Mouse (Mus musculus) forebrain, embryonic 14.5 days (tissue): ENCODE data around the gene Racgap1. TPM values are rescaled to one million over a fixed set of nuclear protein-coding genes. Genes with fewer than 3 reads are reported as not detected.

ENCODE experiments used
- ATAC-seq: fragments of 200-750 bp; cut with Nextera tagmentation; 2 replicates; pipeline ENCODE4 v1.8.0; 2017; ENCODE audit warnings: mild to moderate bottlenecking, moderate library complexity
- DNase-seq: peaks from one replicate; pipeline ENCODE4 v3.0.0-alpha.2; 2015; ENCODE audit warnings: low spot score
- H3K27ac ChIP-seq: fragments of 300-500 bp; sonication (generic); 2 replicates; pipeline ENCODE4 v1.5.1; 2014; ENCODE audit warnings: low read depth, mild to moderate bottlenecking, control low read depth, low read length, moderate library complexity
- H3K27me3 ChIP-seq: fragments of 300-500 bp; sonication (generic); replicated peaks from 2 replicates; pipeline ENCODE4 v1.6.1; 2014; ENCODE audit warnings: low read length, control low read depth, mixed read lengths; ENCODE audit not compliant: control insufficient read depth, insufficient read depth
- H3K36me3 ChIP-seq: fragments of 300-500 bp; sonication (generic); 2 replicates; pipeline ENCODE4 v1.6.1; 2014; ENCODE audit warnings: low read length, control low read depth; ENCODE audit not compliant: control insufficient read depth, insufficient read depth
- H3K4me1 ChIP-seq: fragments of 300-500 bp; sonication (generic); 2 replicates; pipeline ENCODE4 v1.6.1; 2014; ENCODE audit warnings: antibody characterized with exemption, low read length, control low read depth; ENCODE audit not compliant: control insufficient read depth, insufficient read depth
- H3K4me2 ChIP-seq: fragments of 300-500 bp; sonication (generic); 2 replicates; pipeline ENCODE4 v1.6.1; 2014; ENCODE audit warnings: mild to moderate bottlenecking, control low read depth, low read length
- H3K4me3 ChIP-seq: fragments of 300-500 bp; sonication (generic); 2 replicates; pipeline ENCODE4 v1.5.1; 2014; ENCODE audit warnings: low read depth, low read length, control low read depth
- H3K9ac ChIP-seq: fragments of 300-500 bp; sonication (generic); 2 replicates; pipeline ENCODE4 v1.6.1; 2014; ENCODE audit warnings: mild to moderate bottlenecking, low read length, control low read depth, moderate library complexity
- H3K9me3 ChIP-seq: fragments of 300-500 bp; sonication (generic); replicated peaks from 2 replicates; pipeline ENCODE4 v1.6.1; 2016; ENCODE audit warnings: low read length, control low read depth, mixed read lengths; ENCODE audit not compliant: control insufficient read depth
- WGBS: fragments of 180-500 bp; shearing (Covaris S2); extraction: QIAGEN DNeasy Blood & Tissue Kit; methylation state at CpG from one replicate; pipeline ENCODE4 v1.1.7; 2014; 5-methylcytosine and 5-hydroxymethylcytosine counted together
- polyA plus RNA-seq: library from polyadenylated mRNA; unstranded; fragments of >200 nt; fragmentation: Nextera tagmentation; extraction: Ambion mirVana; gene quantifications from 2 replicates; pipeline ENCODE4 v1.2.1, GENCODE M21; 2014

Racgap1 gene
- polyA plus RNA-seq, 1 experiment from 2014 or later = 78.9 TPM

DNA sequence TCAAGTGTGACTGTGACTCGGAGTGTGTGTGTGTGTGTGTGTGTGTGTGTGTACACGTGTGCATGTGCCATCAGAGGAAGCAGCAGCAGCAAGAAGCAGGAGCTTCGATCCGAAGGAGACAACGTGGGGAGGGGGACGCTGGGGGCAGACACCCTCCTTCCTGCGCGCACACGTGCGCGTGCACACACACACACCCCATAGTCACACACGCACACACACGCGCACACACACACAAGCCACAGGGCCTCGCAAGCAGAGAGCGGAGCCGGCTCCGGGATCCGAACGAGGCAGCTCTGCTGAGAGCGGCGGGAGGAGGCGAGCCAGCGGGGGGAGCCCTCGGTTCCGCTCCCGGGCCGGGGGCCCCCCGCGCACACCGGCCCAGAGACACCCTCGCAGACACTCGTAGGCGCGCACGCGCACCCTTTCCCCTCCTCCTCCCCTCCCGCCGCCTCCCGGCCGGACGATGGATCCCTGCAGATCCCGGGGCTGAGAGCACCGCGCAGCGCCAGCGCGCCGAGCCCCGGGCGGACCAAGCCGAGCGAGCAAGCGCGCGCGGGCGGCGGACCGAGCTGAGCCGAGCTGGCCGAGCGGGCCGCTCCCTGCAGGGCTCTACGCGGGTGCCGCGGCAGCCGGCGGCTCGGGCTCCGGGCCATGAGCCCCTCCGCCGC, 18.8 kb upstream of the Racgap1 start, which contains the start of gene Asic1:
Gene Asic1, plus strand, starts transcription at position 215 of the 668 bp plus-strand sequence.
- H3K4me2 ChIP-seq = peak within 1 kb of the TSS; percentile 80
- under 1% methylated on average over 46 of the region's 74 CpGs for WGBS

DNA sequence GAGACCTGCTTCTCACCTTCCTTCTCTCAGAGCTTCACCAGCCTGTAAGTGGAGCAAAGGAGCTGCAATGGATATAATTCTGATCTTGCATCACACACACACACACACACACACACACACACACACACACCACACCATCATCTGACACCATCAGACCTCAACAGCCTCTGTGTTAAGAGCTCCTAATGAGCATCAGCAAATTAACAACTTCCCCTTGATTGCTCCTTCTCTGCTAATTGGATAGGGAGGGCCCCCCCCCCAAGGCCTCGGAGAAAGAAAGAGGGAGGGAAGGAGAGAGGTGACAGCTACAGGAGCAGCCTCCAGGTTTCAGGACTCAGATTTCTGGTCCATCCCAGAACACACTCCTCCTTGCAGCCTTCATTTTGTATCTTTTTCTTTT, 17.9 kb upstream of the Racgap1 start:
- Histone ChIP-seq H3K9me3 (no peaks in the 10 kb centered on the region), H3K36me3 (no peaks in the 10 kb centered on the region; the same call in 1 of the 2 replicates), H3K4me1 (peaks cover 22% of the 10 kb centered on the region; the same call in 1 of the 2 replicates), H3K4me3 (no peak overlapping the region), H3K27ac (no peak overlapping the region; the same call in 1 of the 2 replicates), H3K9ac (no peak overlapping the region), H3K4me2 (peak overlapping the region; percentile 4; the same call in 1 of the 2 replicates), H3K27me3 (no peaks in the 10 kb centered on the region; the same call in 1 of the 2 replicates)
- peak; percentile 74 for DNase-seq
- ATAC-seq = peak; percentile 11; the same call in 1 of the 2 replicates
- WGBS = 8% methylated on average over 1 of the region's 1 CpGs

More for the DNA sequence above, 18.8 kb upstream of the Racgap1 start, which contains the start of gene Asic1:
- Histone ChIP-seq H3K4me1 (peaks cover 18% of the 10 kb centered on the region; the same call in 1 of the 2 replicates), H3K36me3 (no peaks in the 10 kb centered on the region; the same call in 1 of the 2 replicates), H3K4me3 (peak within 1 kb of the TSS; percentile 77), H3K9ac (peak within 1 kb of the TSS; percentile 88), H3K27me3 (no peaks in the 10 kb centered on the region; the same call in 1 of the 2 replicates), H3K9me3 (no peaks in the 10 kb centered on the region), H3K27ac (peak within 1 kb of the TSS; percentile 86)
- ATAC-seq = peak; percentile 72
- DNase-seq = peak; percentile 75

DNA sequence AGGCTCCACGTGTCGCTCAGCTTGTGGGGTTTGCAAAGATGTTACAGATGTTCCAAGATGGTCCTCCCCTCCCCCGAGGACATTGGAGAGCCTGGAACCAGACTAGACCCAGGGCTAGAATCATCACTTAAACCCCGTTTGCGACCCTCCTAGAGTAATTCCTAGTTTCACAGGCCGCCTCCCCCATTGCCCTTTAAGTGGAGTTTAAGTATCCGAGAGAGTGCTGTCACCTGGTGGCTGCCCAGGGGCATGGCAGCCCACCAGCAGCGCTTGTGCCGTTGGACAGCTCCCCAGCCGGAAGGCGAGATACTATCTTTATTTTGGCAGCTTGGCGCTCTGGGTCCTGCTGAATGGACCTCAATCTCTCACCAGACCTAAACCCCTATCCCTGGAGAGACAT, 17.4 kb upstream of the Racgap1 start:
- Histone ChIP-seq H3K27ac (no peak overlapping the region), H3K4me3 (no peak overlapping the region)

DNA sequence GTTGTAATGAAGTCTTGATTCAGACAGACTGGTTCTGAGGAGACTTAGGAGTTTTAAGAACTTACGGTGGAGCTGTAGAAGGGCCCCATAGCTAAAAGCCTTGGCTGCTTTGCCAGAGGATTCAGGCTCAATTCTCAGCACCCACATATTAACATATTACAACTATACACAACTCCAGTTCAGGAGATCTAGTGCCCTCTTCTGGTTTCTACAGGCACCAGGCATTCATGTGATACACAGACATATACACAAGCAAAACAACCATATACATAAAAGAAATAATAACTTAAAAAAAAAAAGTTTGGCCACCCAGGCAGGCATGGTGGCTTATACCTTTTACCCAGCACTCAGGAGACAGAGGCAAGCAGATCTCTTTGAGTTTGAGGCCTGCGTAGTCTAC, 16.1 kb upstream of the Racgap1 start:
- Histone ChIP-seq H3K27me3 (no peaks in the 10 kb centered on the region; the same call in 1 of the 2 replicates), H3K36me3 (no peaks in the 10 kb centered on the region; the same call in 1 of the 2 replicates), H3K4me3 (no peak overlapping the region), H3K9me3 (no peaks in the 10 kb centered on the region), H3K27ac (no peak overlapping the region), H3K9ac (no peak overlapping the region), H3K4me2 (no peak overlapping the region), H3K4me1 (peaks cover 29% of the 10 kb centered on the region)
- WGBS = 98% methylated on average over 2 of the region's 2 CpGs
- ATAC-seq = no peak
- DNase-seq = no peak

More for the DNA sequence above, 17.4 kb upstream of the Racgap1 start:
- H3K9me3 ChIP-seq = no peaks in the 10 kb centered on the region
- no peak overlapping the region for H3K9ac ChIP-seq
- ATAC-seq (peak; percentile 8; the same call in 1 of the 2 replicates), DNase-seq (peak; percentile 88)
- WGBS = under 1% methylated on average over 12 of the region's 12 CpGs
- no peaks in the 10 kb centered on the region; the same call in 1 of the 2 replicates for H3K36me3 ChIP-seq
- peak overlapping the region; percentile 4; the same call in 1 of the 2 replicates for H3K4me2 ChIP-seq
- no peaks in the 10 kb centered on the region; the same call in 1 of the 2 replicates for H3K27me3 ChIP-seq
- peaks cover 27% of the 10 kb centered on the region for H3K4me1 ChIP-seq

DNA sequence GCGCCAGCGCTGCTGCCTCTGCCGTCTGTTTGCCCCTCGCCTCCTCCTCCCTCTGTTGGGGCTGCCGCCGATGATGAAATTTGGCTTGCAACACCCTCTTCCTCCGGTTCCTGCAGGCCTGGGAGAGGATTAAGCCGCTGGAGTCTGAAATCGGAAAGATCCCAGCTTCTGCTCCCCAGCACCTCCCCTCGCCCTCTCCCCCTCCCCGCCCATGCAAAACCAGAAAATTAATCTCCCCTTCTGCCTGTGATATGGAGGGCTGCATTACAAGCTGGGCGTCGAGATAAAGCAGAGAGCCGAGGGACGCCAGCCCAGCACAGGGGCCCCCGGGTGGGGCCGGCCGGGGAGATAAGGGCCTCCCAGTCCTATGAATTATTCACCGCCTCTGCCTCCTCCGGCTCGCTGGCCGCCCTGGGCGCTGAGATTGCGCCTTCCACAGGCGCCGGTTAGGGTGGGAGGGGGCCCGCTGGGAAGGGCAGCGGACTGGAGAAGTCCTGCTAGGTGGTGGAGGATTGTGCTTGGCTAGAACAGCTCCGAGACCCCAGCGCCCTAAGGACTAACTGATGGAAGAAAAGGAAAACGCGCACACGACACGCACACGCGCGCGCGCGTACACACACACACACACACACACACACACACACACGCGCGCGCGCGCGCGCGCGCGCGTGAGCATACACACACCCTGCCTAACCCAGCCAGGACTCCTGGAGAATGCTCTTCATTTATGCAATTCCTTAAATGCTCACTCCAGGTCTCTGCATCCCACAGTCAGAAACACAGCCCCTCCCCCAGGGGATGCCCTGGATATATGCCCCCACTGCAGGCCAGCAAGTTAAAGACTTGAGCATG, 13.4 kb upstream of the Racgap1 start:
- H3K27me3 ChIP-seq = no peaks in the 10 kb centered on the region
- DNase-seq (peak; percentile 90), ATAC-seq (peak; percentile 81)
- peak overlapping the region; percentile 71 for H3K9ac ChIP-seq
- H3K36me3 ChIP-seq = no peaks in the 10 kb centered on the region
- H3K27ac ChIP-seq = peak overlapping the region; percentile 89
- no peaks in the 10 kb centered on the region for H3K9me3 ChIP-seq
- H3K4me2 ChIP-seq = peak overlapping the region; percentile 69
- peaks cover 24% of the 10 kb centered on the region for H3K4me1 ChIP-seq
- H3K4me3 ChIP-seq = peak overlapping the region; percentile 33
- WGBS = under 1% methylated on average over 51 of the region's 52 CpGs

- no peaks in the 10 kb centered on the region for H3K36me3 ChIP-seq
- DNase-seq (peak; percentile 72), ATAC-seq (peak; percentile 24; the same call in 1 of the 2 replicates)
- peak overlapping the region; percentile 71 for H3K9ac ChIP-seq
- no peaks in the 10 kb centered on the region for H3K9me3 ChIP-seq
- peaks cover 22% of the 10 kb centered on the region for H3K4me1 ChIP-seq
- H3K4me3 ChIP-seq = peak overlapping the region; percentile 33
- peak overlapping the region; percentile 69 for H3K4me2 ChIP-seq
- no peaks in the 10 kb centered on the region for H3K27me3 ChIP-seq
- 2% methylated on average over 17 of the region's 17 CpGs for WGBS
- H3K27ac ChIP-seq = peak overlapping the region; percentile 89
Measured at GRCm38 (mm10) chr15:99663964-99664599, 12.6 kb upstream of the Racgap1 start.

DNA sequence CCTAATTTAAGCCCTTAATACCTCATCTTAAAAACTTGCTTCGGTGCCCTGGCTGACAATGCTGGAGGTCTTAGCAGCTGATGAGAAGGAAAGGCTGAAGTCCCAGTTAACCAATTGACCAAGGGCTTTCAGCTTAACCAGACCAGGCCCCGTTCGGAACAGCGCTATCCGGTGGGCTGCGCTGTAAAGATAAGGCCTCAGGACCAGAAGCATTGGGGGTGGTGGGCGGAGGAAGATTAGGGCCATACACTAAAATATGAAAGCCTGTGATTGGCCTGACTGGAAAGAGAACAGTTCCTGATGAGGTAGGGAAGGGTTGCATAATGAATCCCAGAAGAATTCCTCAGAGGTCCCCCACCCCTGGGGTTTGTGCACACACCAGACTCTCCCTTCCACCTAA, 10.9 kb upstream of the Racgap1 start:
- H3K4me2 ChIP-seq = no peak overlapping the region
- WGBS = 46% methylated on average over 7 of the region's 7 CpGs
- no peak for ATAC-seq
- no peaks in the 10 kb centered on the region for H3K9me3 ChIP-seq
- no peak overlapping the region for H3K4me3 ChIP-seq
- no peak for DNase-seq
- no peak overlapping the region for H3K27ac ChIP-seq
- H3K36me3 ChIP-seq = no peaks in the 10 kb centered on the region
- H3K4me1 ChIP-seq = peaks cover 22% of the 10 kb centered on the region
- H3K27me3 ChIP-seq = no peaks in the 10 kb centered on the region
- H3K9ac ChIP-seq = no peak overlapping the region

DNA sequence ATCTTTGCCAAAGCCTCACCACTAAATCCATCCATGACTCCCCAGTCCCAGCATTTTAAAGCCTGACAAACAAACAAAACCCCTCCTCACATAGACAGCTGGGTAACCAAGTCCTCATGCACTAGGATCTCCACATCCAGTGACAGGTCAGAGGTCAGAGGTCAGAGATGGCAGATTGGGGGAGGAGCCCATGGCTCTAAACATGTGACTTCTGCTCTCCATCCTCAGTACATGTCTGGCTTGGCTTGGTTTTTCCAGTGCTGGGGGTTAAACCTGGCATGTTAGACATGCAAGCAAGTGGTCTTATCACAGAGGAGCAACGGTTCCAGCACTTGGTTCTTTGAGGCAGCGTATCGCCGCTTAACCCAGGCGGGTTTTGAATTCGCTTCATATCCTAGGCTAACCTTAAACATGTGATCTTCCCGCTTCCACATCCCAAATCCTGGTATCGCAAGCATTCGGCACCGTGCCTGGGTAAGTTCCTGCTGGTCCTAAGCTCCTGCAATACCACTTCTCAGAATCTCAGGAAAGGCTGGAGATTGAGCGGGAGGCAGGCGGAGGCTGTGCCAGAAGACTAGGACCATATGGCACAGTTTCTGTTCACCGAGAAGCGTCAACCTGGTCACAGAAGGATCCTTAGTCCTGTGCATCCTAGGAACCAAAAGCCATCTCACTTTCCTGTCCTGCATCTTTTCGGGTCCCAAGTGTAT, 9.8 kb upstream of the Racgap1 start:
- WGBS = 88% methylated on average over 15 of the region's 15 CpGs
- Histone ChIP-seq H3K9me3 (no peaks in the 10 kb centered on the region), H3K36me3 (no peaks in the 10 kb centered on the region), H3K4me3 (no peak overlapping the region), H3K27me3 (no peaks in the 10 kb centered on the region; the same call in 1 of the 2 replicates), H3K27ac (no peak overlapping the region), H3K9ac (no peak overlapping the region), H3K4me1 (peaks cover 19% of the 10 kb centered on the region), H3K4me2 (no peak overlapping the region)
- ATAC-seq = no peak
- no peak for DNase-seq
